Mouse (Mus musculus): ENCODE data around the gene 6430571L13Rik. TPM values are rescaled to one million over a fixed set of nuclear protein-coding genes. Genes with fewer than 3 reads are reported as not detected.
A peak's percentile ranks its signal among the peaks of the same experiment; 100 is the strongest.
"Not testable (repeated sequence)": the region's sequence is repeated elsewhere in the genome, so short reads cannot be mapped to it uniquely, and the experiment has no call there.

The 6430571L13Rik gene
- total RNA-seq, 4 experiments from 2014 or later: 5.6 to 7.1 (median 6.2) TPM

- not testable (repeated sequence) for DNase-seq (ENCODE audit: low spot score in 2 of 2)
Measured at GRCm38 (mm10) chr9:107306673-107307072, 33.7 kb upstream of the 6430571L13Rik start.

GRCm38 (mm10) chr9:107307099-107307872 lies 33.1 kb upstream of the 6430571L13Rik start:
- no peak for DNase-seq (ENCODE audit: low spot score in 2 of 2)

GRCm38 (mm10) chr9:107307886-107308285 lies 32.5 kb upstream of the 6430571L13Rik start:
- DNase-seq (ENCODE audit: low spot score in 2 of 2): peak in 1 of 2 experiments; percentile 56

GRCm38 (mm10) chr9:107308346-107309000 lies 31.9 kb upstream of the 6430571L13Rik start:
- no peak for DNase-seq (ENCODE audit: low spot score in 2 of 2)

- no peak for DNase-seq (ENCODE audit: low spot score in 2 of 2)
Measured at GRCm38 (mm10) chr9:107309171-107309570, 31.2 kb upstream of the 6430571L13Rik start.

- no peak for DNase-seq (ENCODE audit: low spot score in 2 of 2)
Measured at GRCm38 (mm10) chr9:107309600-107309999, 30.8 kb upstream of the 6430571L13Rik start.

GRCm38 (mm10) chr9:107312811-107313584 lies 27.4 kb upstream of the 6430571L13Rik start:
- DNase-seq (ENCODE audit: low spot score in 2 of 2): no peak

GRCm38 (mm10) chr9:107313926-107314325 lies 26.5 kb upstream of the 6430571L13Rik start:
- DNase-seq (ENCODE audit: low spot score in 2 of 2): no peak

GRCm38 (mm10) chr9:107315791-107316190 lies 24.6 kb upstream of the 6430571L13Rik start:
- DNase-seq (ENCODE audit: low spot score in 2 of 2): no peak

GRCm38 (mm10) chr9:107322461-107323050 lies 17.8 kb upstream of the 6430571L13Rik start:
- DNase-seq (ENCODE audit: low spot score in 2 of 2): no peak

- no peak for DNase-seq (ENCODE audit: low spot score in 2 of 2)
Measured at GRCm38 (mm10) chr9:107323558-107323957, 16.8 kb upstream of the 6430571L13Rik start.

GRCm38 (mm10) chr9:107324799-107325561 lies 15.4 kb upstream of the 6430571L13Rik start:
- no peak for DNase-seq (ENCODE audit: low spot score in 2 of 2)

GRCm38 (mm10) chr9:107325904-107326303 lies 14.5 kb upstream of the 6430571L13Rik start:
- no peak for DNase-seq (ENCODE audit: low spot score in 2 of 2)

- no peak for DNase-seq (ENCODE audit: low spot score in 2 of 2)
Measured at GRCm38 (mm10) chr9:107327879-107328620, 12.4 kb upstream of the 6430571L13Rik start.

- no peak for DNase-seq (ENCODE audit: low spot score in 2 of 2)
Measured at GRCm38 (mm10) chr9:107330791-107331190, 9.6 kb upstream of the 6430571L13Rik start.

- DNase-seq (ENCODE audit: low spot score in 2 of 2): no peak
Measured at GRCm38 (mm10) chr9:107333686-107334085, 6.7 kb upstream of the 6430571L13Rik start.

GRCm38 (mm10) chr9:107334356-107334755 lies 6.0 kb upstream of the 6430571L13Rik start:
- no peak for DNase-seq (ENCODE audit: low spot score in 2 of 2)

- no peak for DNase-seq (ENCODE audit: low spot score in 2 of 2)
Measured at GRCm38 (mm10) chr9:107335046-107335445, 5.4 kb upstream of the 6430571L13Rik start.

GRCm38 (mm10) chr9:107335909-107336308 lies 4.5 kb upstream of the 6430571L13Rik start:
- peak in 1 of 2 experiments; percentile 60 for DNase-seq (ENCODE audit: low spot score in 2 of 2)

GRCm38 (mm10) chr9:107336386-107336785 lies 4.0 kb upstream of the 6430571L13Rik start:
- DNase-seq (ENCODE audit: low spot score in 2 of 2): no peak

All from left cerebral cortex, adult 8-10 months (tissue).